Mouse (Mus musculus) liver, adult 2 months (tissue): Measurements from ENCODE around the gene Ggt5. TPM values are rescaled to one million over a fixed set of nuclear protein-coding genes. Genes with fewer than 3 reads are reported as not detected.

Experiments used
- DNase-seq: peaks from one replicate; pipeline ENCODE4 v3.0.0-alpha.2; 2011; ENCODE audit warnings: low read depth, low spot score; ENCODE audit errors: extremely low read depth
- H3K27ac ChIP-seq: fragments of 200-500 bp; replicated peaks from 2 replicates; pipeline ENCODE4 v1.5.1; 2012; ENCODE audit warnings: low read depth, mild to moderate bottlenecking, control low read depth, inconsistent platforms, low read length; ENCODE audit not compliant: insufficient read depth
- H3K27me3 ChIP-seq: fragments of 200-500 bp; 2 replicates; pipeline ENCODE4 v1.6.1; 2012; ENCODE audit warnings: mild to moderate bottlenecking, moderate library complexity, low read length, inconsistent platforms; ENCODE audit not compliant: control insufficient read depth, insufficient read depth
- H3K36me3 ChIP-seq: fragments of 200-500 bp; 2 replicates; pipeline ENCODE4 v1.6.1; 2012; ENCODE audit warnings: low read length, inconsistent platforms; ENCODE audit not compliant: control insufficient read depth, insufficient read depth
- H3K4me1 ChIP-seq: fragments of 200-500 bp; 2 replicates; pipeline ENCODE4 v1.6.1; 2011; ENCODE audit warnings: low read length; ENCODE audit not compliant: control insufficient read depth, insufficient read depth
- H3K4me3 ChIP-seq: fragments of 200-500 bp; 2 replicates; pipeline ENCODE4 v1.5.1; 2011; ENCODE audit warnings: low read depth, mild to moderate bottlenecking, control low read depth, low read length, moderate library complexity; ENCODE audit not compliant: insufficient read depth
- H3K79me2 ChIP-seq: fragments of 200-500 bp; 2 replicates; pipeline ENCODE4 v1.6.1; 2012; ENCODE audit warnings: inconsistent platforms, mild to moderate bottlenecking, low read length, moderate library complexity; ENCODE audit not compliant: control insufficient read depth, insufficient read depth
- H3K9ac ChIP-seq: fragments of 200-500 bp; 2 replicates; pipeline ENCODE4 v1.6.1; 2012; ENCODE audit warnings: low read depth, mild to moderate bottlenecking, control low read depth, inconsistent platforms, low read length
- CTCF ChIP-seq: fragments of 200-500 bp; IDR thresholded peaks from 2 replicates; pipeline ENCODE4 v1.5.1; 2011; ENCODE audit warnings: low read depth, low read length, control low read depth
- POLR2A ChIP-seq: fragments of 200-500 bp; IDR thresholded peaks from 2 replicates; pipeline ENCODE4 v1.6.1; 2011; ENCODE audit warnings: low read length, control low read depth; ENCODE audit not compliant: insufficient read depth; ENCODE audit errors: extremely low read depth
- WGBS: fragments of 180-500 bp; shearing (Covaris S2); methylation state at CpG from one replicate; pipeline ENCODE4 v1.1.7; 2018; 5-methylcytosine and 5-hydroxymethylcytosine counted together
- polyA plus RNA-seq: library from polyadenylated mRNA; depleted of rRNA; stranded (reverse); fragments of >200 nt; gene quantifications from 2 replicates; pipeline ENCODE4 v1.2.3, GENCODE M21; 2012
- total RNA-seq: library from RNA; depleted of rRNA; stranded (reverse); fragments of >200 nt; gene quantifications from 2 replicates; pipeline ENCODE4 v1.2.3, GENCODE M21; 2014

Gene Ggt5
- total and polyA plus RNA-seq, 2 experiments: 1.2 to 10.6 TPM

DNA sequence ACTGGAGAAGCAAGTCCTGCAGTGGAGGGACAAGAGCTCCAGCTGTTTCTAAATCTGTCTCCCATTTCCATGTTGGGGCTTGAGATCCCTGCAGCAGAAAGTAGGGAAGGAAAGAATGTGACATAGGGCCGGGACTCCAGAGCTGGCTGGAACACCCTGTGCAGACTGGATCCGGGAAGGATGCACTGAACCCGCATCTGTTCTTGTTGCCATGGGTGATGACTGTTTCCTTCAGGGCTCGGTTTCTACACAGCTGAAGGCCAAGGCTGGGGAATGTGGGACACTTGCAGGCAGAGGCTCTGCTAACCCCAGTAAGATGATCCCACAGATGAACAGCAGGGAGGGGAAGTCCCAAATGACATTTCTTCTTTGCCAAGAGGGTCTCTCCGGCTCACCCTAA is 43.5 kb downstream of the Ggt5 start:
- TF ChIP-seq POLR2A (no peak), CTCF (no peak)
- H3K27me3 ChIP-seq: no peaks in the 10 kb centered on the region
- no peaks in the 10 kb centered on the region for H3K36me3 ChIP-seq
- no peak overlapping the region for H3K4me3 ChIP-seq
- H3K4me1 ChIP-seq: no peaks in the 10 kb centered on the region
- no peaks in the 10 kb centered on the region for H3K79me2 ChIP-seq
- no peak overlapping the region for H3K27ac ChIP-seq
- WGBS: 68% methylated on average over 5 of the region's 5 CpGs
- H3K9ac ChIP-seq: no peak overlapping the region
- DNase-seq: peak; percentile 20

DNA sequence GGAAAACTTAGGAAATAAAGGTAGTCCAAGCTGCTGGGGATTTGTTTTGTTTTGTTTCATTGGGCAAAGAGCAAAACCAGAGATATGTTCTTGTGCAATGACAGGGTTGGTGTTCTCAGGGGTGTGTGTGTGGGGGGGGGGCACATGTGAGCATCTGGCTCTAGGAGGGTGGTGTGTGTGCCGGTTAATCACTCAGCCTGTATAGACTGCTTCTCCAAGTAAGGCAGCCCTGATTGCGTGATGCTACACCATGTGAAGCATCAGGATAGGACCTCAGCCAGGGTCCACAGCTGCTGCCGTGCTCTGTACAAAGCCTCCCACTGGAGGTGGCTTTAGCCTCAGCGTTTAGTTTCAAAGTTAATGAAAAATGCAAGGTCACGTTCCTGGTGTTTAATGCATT is 43.9 kb downstream of the Ggt5 start:
- H3K27ac ChIP-seq: no peak overlapping the region
- no peak for DNase-seq
- H3K4me3 ChIP-seq: no peak overlapping the region
- H3K4me1 ChIP-seq: no peaks in the 10 kb centered on the region
- no peaks in the 10 kb centered on the region for H3K79me2 ChIP-seq
- 72% methylated on average over 5 of the region's 5 CpGs for WGBS
- no peaks in the 10 kb centered on the region for H3K36me3 ChIP-seq
- H3K9ac ChIP-seq: no peak overlapping the region
- no peak for TF ChIP-seq CTCF
- TF ChIP-seq POLR2A: no peak
- no peaks in the 10 kb centered on the region for H3K27me3 ChIP-seq

DNA sequence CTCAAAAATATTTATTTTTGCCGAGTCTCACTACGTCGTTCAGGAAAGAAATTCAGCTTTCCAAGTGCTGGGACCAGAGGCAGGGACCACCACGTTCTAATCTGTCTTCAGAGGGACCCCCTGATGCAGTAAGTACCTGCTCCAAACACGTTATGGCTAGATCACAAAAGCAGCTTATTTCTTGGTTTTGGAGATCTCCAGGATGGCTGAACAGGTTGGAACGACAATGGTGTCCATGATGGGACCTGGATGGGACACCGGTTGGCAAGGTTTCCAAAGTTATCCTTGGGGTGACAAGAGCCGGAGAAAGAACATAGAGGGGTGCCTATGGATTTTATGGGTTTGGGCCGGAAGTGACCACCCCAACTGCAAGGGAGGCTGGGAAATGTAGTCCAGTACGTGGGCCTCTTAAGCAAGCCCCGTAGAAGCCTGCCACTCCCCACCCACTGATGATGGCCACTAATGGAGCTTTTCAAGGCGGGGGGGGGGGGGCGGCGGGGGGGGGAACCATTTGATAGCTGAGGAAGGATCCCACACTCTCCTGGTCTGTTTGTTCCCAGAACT is 44.5 kb downstream of the Ggt5 start:
- no peak for TF ChIP-seq POLR2A
- no peak for TF ChIP-seq CTCF
- Histone ChIP-seq H3K4me1 (no peaks in the 10 kb centered on the region), H3K36me3 (no peaks in the 10 kb centered on the region), H3K9ac (no peak overlapping the region), H3K79me2 (no peaks in the 10 kb centered on the region), H3K4me3 (no peak overlapping the region), H3K27ac (no peak overlapping the region), H3K27me3 (no peaks in the 10 kb centered on the region)
- DNase-seq: no peak
- 75% methylated on average over 14 of the region's 14 CpGs for WGBS

DNA sequence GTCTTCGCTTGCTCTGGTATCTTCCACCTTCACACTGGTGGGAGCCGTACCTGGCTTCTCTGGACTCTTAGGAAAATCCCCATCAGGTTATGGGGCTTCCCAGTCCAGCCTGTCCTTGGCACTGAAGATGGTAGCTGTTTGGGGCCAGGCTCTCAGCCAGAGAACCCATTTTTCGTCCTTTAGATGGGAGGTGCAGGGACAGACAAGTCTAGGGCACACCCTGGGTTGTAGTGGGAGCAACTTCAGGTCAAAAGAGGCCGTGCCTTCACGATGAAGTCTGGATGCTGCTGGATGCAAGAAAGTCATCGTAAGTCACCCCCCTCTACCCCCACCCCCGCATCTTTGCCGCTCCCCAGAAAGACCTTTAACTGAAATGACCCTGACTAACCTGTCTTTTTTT is 45.5 kb downstream of the Ggt5 start:
- Histone ChIP-seq H3K4me1 (no peaks in the 10 kb centered on the region), H3K4me3 (no peak overlapping the region), H3K27ac (no peak overlapping the region), H3K36me3 (no peaks in the 10 kb centered on the region), H3K9ac (no peak overlapping the region), H3K27me3 (no peaks in the 10 kb centered on the region), H3K79me2 (no peaks in the 10 kb centered on the region)
- WGBS: 94% methylated on average over 8 of the region's 8 CpGs
- DNase-seq: no peak
- TF ChIP-seq CTCF: no peak
- TF ChIP-seq POLR2A: no peak

DNA sequence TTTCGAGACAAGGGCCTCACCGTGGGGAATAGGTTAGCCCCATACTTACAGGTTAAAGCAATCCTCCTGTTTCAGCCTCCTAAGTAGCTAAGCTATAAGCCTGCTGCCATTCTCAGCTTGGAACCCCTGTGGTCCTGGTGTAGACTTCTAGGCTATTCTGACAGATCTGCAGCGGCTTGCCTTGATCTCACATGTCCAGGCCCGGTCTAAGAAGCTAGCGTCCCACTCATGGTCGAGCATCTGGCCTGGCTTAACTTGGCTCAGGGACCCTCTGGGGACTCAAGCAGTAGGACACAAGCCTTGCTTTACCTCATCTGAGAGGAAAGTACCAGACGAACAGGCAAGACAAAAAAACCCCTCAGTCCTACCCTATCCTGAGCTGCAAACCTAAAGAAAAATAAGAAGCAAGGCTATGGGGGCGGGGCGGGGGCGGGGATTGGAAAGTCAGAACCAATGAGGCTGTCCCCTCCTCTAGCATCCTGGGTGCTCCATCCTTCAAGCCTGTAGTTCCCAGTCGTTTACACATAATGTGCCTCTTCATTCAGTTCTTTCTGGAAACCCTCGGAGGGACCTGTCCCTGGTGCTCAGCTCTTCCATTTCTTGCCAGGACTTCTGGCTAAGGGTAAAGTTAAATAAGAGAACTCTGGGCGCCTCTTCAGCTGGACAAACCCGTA is 46.0 kb downstream of the Ggt5 start:
- TF ChIP-seq POLR2A (no peak), CTCF (no peak)
- H3K27ac ChIP-seq: no peak overlapping the region
- no peaks in the 10 kb centered on the region for H3K36me3 ChIP-seq
- no peaks in the 10 kb centered on the region for H3K27me3 ChIP-seq
- WGBS: 68% methylated on average over 14 of the region's 14 CpGs
- no peaks in the 10 kb centered on the region for H3K4me1 ChIP-seq
- H3K79me2 ChIP-seq: no peaks in the 10 kb centered on the region
- H3K9ac ChIP-seq: no peak overlapping the region
- no peak for DNase-seq
- H3K4me3 ChIP-seq: no peak overlapping the region

DNA sequence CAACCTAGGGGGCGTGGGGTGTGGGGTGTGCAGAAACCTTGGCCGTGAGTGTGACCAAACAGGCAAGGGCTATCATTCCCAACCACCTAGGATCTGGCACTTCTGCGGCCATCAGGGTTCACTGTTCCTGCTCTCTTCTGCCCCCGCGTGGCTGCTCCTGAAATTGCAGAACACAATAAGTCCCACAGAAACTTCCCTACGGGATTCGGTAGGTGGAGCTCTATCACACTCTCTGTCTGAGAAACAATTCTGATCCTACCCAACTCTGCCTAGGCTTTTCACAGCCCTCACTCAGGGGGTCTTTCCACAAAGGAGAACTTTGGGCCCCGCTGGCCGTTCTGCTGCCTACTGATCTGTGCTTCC is 46.5 kb downstream of the Ggt5 start:
- H3K27ac ChIP-seq: no peak overlapping the region
- TF ChIP-seq CTCF: peak; percentile 93
- no peak for TF ChIP-seq POLR2A
- no peaks in the 10 kb centered on the region for H3K36me3 ChIP-seq
- H3K79me2 ChIP-seq: no peaks in the 10 kb centered on the region
- no peaks in the 10 kb centered on the region for H3K27me3 ChIP-seq
- H3K4me1 ChIP-seq: no peaks in the 10 kb centered on the region
- no peak overlapping the region for H3K4me3 ChIP-seq
- H3K9ac ChIP-seq: no peak overlapping the region
- whole genome bisulfite sequencing: 12% methylated on average over 9 of the region's 9 CpGs
- DNase-seq: peak; percentile 55
